Mouse (Mus musculus): Measurements from ENCODE around the gene Pld3. TPM values are rescaled to one million over a fixed set of nuclear protein-coding genes. Genes with fewer than 3 reads are reported as not detected.
A peak's percentile ranks its signal among the peaks of the same experiment; 100 is the strongest.

Gene Pld3
- polyA plus RNA-seq, 1 experiment from 2014 or later = 168 TPM

DNA sequence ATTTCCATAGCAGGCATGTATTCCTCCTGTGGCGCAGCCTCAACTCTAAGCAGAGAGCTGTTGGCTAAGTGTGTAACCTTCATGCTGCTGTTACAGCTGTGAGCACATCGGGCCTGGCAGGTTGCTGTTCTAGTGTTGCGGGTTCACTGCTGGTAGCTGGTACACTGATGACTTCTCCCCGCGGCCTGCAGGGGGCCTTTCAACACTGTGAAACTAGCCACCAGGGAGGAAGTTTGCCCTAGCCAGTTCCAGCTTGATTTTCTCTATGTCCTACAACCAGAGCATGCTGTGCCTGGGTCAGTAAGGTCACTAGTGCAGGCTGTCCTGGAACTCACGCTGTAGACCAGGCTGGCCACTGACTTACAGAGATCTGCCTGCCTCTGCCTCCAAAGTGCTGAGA lies 23.9 kb upstream of the Pld3 start:
- H3K36me3 ChIP-seq (ENCODE audit: control insufficient read depth, insufficient read depth, low read length) = peaks cover 54% of the 10 kb centered on the region
- H3K4me1 ChIP-seq (ENCODE audit: control insufficient read depth, insufficient read depth, low read length) = no peaks in the 10 kb centered on the region
- H3K4me3 ChIP-seq (ENCODE audit: low read depth, low read length) = no peak overlapping the region
- H3K4me2 ChIP-seq (ENCODE audit: low read depth, low read length) = no peak overlapping the region
- ATAC-seq (ENCODE audit: low read depth) = no peak
- no peak overlapping the region for H3K9ac ChIP-seq (replicated peaks; ENCODE audit: low read depth, low read length)
- H3K9me3 ChIP-seq (ENCODE audit: control insufficient read depth, low read length) = no peaks in the 10 kb centered on the region
- 69% methylated on average over 6 of the region's 6 CpGs for WGBS
- H3K27me3 ChIP-seq (ENCODE audit: control insufficient read depth, insufficient read depth, low read length) = no peaks in the 10 kb centered on the region
- no peak overlapping the region for H3K27ac ChIP-seq (ENCODE audit: low read depth, low read length)

DNA sequence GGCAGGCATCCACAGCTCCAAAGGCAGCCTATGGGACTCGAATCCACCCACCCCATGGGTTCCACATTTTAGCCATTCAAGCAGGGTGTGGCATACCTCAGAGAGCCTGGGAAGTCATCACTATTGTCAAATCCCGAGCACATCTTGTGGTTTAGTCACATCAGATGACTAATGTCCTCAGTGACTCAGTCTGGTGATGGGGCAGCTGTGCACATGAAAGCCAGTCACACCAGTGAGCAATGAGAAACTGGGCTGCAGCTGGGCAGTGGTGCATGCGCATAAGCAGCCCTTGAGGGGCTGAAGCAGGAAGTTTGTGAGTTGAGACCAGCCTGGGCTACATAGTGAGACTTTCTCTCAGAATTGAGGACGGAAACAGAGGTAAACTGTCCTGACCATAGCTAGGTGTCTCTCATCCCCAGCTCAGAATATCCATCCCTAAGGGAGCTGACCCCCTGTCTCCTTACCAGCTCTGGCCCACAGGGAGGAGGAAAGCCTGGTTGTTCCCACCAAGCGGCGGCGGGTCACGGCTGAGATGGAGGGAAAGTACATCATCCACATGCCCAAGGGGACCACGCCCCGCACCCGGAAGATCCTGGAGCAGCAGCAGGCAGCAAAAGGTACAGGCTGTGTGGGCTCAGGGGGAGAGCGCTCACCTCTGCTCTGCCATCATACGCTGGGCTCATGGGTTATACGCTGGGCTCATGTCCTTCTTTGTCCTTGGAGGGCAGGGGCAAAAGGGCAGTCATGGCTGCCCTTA lies 21.3 kb upstream of the Pld3 start:
- WGBS = 92% methylated on average over 14 of the region's 14 CpGs

DNA sequence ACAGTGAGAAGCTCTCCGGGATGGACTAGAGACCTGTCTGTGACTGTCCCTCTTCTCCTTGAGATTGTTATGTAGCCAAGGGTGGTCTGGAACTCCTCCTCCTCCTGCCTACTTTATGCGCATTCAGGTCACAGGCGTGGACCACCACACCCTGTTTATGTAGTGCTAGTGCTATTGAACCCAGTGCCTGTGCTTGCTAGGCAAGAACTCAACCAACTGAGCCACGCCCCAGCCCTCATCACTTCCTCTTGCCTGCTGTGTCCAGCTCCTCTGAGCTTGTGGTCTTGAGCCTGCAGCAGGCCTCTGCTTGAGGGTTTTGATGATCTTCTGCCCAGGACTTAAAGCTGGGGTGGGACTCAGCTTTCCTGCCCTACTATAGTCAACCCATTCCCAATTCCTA lies 19.1 kb upstream of the Pld3 start:
- WGBS = 92% methylated on average over 4 of the region's 4 CpGs
- H3K4me2 ChIP-seq (ENCODE audit: low read depth, low read length) = no peak overlapping the region
- H3K27me3 ChIP-seq (ENCODE audit: control insufficient read depth, insufficient read depth, low read length) = no peaks in the 10 kb centered on the region
- ATAC-seq (ENCODE audit: low read depth) = no peak
- H3K27ac ChIP-seq (ENCODE audit: low read depth, low read length) = no peak overlapping the region
- H3K36me3 ChIP-seq (ENCODE audit: control insufficient read depth, insufficient read depth, low read length) = peaks cover 37% of the 10 kb centered on the region
- no peaks in the 10 kb centered on the region for H3K4me1 ChIP-seq (ENCODE audit: control insufficient read depth, insufficient read depth, low read length)
- no peaks in the 10 kb centered on the region for H3K9me3 ChIP-seq (ENCODE audit: control insufficient read depth, low read length)
- no peak overlapping the region for H3K4me3 ChIP-seq (ENCODE audit: low read depth, low read length)
- no peak overlapping the region for H3K9ac ChIP-seq (replicated peaks; ENCODE audit: low read depth, low read length)

More for the DNA sequence above, 21.3 kb upstream of the Pld3 start:
- ATAC-seq (ENCODE audit: low read depth) = no peak
- H3K27ac ChIP-seq (ENCODE audit: low read depth, low read length) = no peak overlapping the region
- no peaks in the 10 kb centered on the region for H3K9me3 ChIP-seq (ENCODE audit: control insufficient read depth, low read length)
- H3K4me1 ChIP-seq (ENCODE audit: control insufficient read depth, insufficient read depth, low read length) = no peaks in the 10 kb centered on the region
- no peak overlapping the region for H3K4me3 ChIP-seq (ENCODE audit: low read depth, low read length)
- H3K9ac ChIP-seq (replicated peaks; ENCODE audit: low read depth, low read length) = no peak overlapping the region
- peaks cover 41% of the 10 kb centered on the region for H3K36me3 ChIP-seq (ENCODE audit: control insufficient read depth, insufficient read depth, low read length)
- H3K27me3 ChIP-seq (ENCODE audit: control insufficient read depth, insufficient read depth, low read length) = no peaks in the 10 kb centered on the region
- no peak overlapping the region for H3K4me2 ChIP-seq (ENCODE audit: low read depth, low read length)

DNA sequence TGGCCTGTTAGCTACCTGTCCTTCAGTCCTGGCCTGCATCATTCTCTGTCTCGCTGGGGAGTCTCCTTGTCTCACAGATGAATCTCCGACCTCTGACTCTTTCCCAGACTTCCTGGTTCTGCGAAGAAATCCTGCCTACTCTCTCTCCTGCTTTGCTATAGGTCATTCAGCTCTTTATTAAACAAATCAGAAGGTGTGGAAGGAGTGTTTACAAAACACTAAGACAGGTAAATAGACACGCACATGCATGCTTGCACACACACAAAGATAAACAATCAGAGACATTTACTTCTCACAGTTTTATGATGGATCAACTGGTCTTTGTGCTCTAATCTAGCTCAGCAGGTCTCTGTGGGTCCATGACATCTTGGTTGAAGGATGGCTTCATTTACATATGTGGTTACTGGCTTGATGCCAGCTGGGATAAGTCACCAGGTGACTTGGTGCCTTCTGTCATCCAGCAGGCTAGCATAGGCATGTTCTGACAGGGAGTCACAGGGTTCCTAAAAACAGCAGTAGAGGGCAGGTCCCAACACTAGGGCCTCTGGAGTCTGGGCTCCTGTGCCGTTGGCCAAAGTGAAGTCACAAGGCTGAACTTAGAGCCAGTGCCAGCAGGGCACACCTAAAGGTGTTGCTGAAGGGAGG lies 16.7 kb upstream of the Pld3 start:
- no peaks in the 10 kb centered on the region for H3K9me3 ChIP-seq (ENCODE audit: control insufficient read depth, low read length)
- no peak overlapping the region for H3K4me3 ChIP-seq (ENCODE audit: low read depth, low read length)
- H3K4me1 ChIP-seq (ENCODE audit: control insufficient read depth, insufficient read depth, low read length) = no peaks in the 10 kb centered on the region
- no peak for ATAC-seq (ENCODE audit: low read depth)
- H3K27me3 ChIP-seq (ENCODE audit: control insufficient read depth, insufficient read depth, low read length) = no peaks in the 10 kb centered on the region
- H3K36me3 ChIP-seq (ENCODE audit: control insufficient read depth, insufficient read depth, low read length) = peaks cover 45% of the 10 kb centered on the region
- no peak overlapping the region for H3K27ac ChIP-seq (ENCODE audit: low read depth, low read length)
- 86% methylated on average over 5 of the region's 5 CpGs for WGBS
- H3K9ac ChIP-seq (replicated peaks; ENCODE audit: low read depth, low read length) = no peak overlapping the region
- no peak overlapping the region for H3K4me2 ChIP-seq (ENCODE audit: low read depth, low read length)

DNA sequence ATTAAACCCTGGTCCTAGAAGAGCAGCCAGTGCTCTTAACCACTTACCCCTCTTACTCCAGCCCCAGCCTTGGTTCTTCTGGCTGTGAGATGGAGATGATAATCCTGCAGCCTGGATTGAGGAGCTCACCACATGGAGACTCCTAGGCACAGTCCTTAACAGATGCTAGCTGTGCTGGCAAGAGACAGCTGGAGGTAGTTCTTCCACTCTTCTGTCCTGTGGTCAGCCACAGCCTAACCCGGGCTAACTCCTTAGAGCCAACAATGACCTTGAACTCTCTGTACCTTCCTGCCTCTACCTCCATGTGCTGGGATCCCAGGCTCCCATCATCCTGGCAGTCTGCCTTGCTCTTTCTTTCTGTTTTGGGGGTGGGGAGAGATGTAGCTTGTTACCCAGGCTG lies 8.0 kb upstream of the Pld3 start:
- no peak overlapping the region for H3K4me2 ChIP-seq (ENCODE audit: low read depth, low read length)
- no peak for ATAC-seq (ENCODE audit: low read depth)
- no peak overlapping the region for H3K4me3 ChIP-seq (ENCODE audit: low read depth, low read length)
- H3K27ac ChIP-seq (ENCODE audit: low read depth, low read length) = no peak overlapping the region
- H3K9me3 ChIP-seq (ENCODE audit: control insufficient read depth, low read length) = no peaks in the 10 kb centered on the region
- H3K4me1 ChIP-seq (ENCODE audit: control insufficient read depth, insufficient read depth, low read length) = no peaks in the 10 kb centered on the region
- no peaks in the 10 kb centered on the region for H3K27me3 ChIP-seq (ENCODE audit: control insufficient read depth, insufficient read depth, low read length)
- WGBS = 100% methylated on average over 1 of the region's 1 CpGs
- no peak overlapping the region for H3K9ac ChIP-seq (replicated peaks; ENCODE audit: low read depth, low read length)
- peaks cover 26% of the 10 kb centered on the region for H3K36me3 ChIP-seq (ENCODE audit: control insufficient read depth, insufficient read depth, low read length)

DNA sequence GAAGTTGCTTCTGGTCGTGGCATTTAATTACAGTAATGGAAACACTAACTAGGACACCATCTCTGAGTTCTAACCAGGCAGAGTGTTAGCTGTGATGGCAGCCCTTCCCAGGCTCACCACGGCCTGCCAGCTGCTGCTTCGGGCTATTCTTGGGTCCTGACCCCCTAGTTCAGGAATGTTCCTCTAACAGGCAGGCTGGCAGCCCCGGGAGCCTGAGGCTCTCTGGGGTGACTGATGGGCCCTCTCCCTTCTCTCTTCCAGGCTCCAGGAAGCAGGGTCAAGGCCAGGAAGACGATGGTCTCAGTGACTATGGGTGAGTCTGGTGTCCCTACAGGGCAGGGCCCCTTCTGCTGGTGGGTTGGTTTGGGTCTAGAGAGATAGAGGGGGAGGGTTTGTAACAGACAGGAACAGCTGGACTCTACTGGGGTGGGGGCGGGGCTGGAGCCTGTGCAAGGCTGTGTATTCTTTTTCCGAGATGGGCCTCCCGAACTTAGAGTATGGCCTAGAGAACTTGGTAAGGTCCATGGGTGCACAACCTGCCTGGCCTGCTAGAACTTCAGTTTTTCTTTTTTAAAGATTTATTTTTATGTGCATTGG lies 7.4 kb upstream of the Pld3 start:
- whole genome bisulfite sequencing = 85% methylated on average over 8 of the region's 8 CpGs
- Histone ChIP-seq H3K4me1 (ENCODE audit: control insufficient read depth, insufficient read depth, low read length) (no peaks in the 10 kb centered on the region), H3K4me3 (ENCODE audit: low read depth, low read length) (no peak overlapping the region), H3K27me3 (ENCODE audit: control insufficient read depth, insufficient read depth, low read length) (no peaks in the 10 kb centered on the region), H3K4me2 (ENCODE audit: low read depth, low read length) (no peak overlapping the region), H3K36me3 (ENCODE audit: control insufficient read depth, insufficient read depth, low read length) (peaks cover 23% of the 10 kb centered on the region), H3K9me3 (ENCODE audit: control insufficient read depth, low read length) (no peaks in the 10 kb centered on the region), H3K9ac (replicated peaks; ENCODE audit: low read depth, low read length) (no peak overlapping the region), H3K27ac (ENCODE audit: low read depth, low read length) (no peak overlapping the region)
- no peak for ATAC-seq (ENCODE audit: low read depth)

DNA sequence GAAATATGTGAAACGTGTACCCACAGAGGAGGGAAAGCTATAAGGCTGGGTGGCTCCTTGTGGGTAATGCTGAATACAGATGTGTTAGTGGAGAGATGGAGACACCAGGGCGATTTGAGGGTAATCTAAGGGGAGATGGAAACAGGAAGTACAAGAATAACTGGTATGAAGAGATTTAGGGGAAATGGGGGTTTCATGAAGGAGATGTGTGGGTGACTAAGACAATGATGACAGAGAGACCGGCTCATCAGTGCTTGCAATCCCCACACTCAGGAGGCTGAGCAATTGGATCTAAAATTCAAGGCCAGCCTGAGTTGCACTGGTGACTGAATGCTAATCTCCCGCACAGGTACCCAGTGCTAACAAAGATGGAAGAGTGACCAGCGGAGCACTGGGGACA lies 948 bp downstream of the Pld3 start:
- peak overlapping the region; percentile 68; the same call in 1 of the 2 replicates for H3K4me2 ChIP-seq (ENCODE audit: low read depth, low read length)
- H3K4me1 ChIP-seq (ENCODE audit: control insufficient read depth, insufficient read depth, low read length) = peaks cover 7% of the 10 kb centered on the region; the same call in 1 of the 2 replicates
- H3K36me3 ChIP-seq (ENCODE audit: control insufficient read depth, insufficient read depth, low read length) = peaks cover 6% of the 10 kb centered on the region; the same call in 1 of the 2 replicates
- no peak for ATAC-seq (ENCODE audit: low read depth)
- H3K27ac ChIP-seq (ENCODE audit: low read depth, low read length) = no peak overlapping the region
- H3K4me3 ChIP-seq (ENCODE audit: low read depth, low read length) = peak overlapping the region; percentile 48
- H3K9ac ChIP-seq (replicated peaks; ENCODE audit: low read depth, low read length) = no peak overlapping the region
- H3K9me3 ChIP-seq (ENCODE audit: control insufficient read depth, low read length) = no peaks in the 10 kb centered on the region
- H3K27me3 ChIP-seq (ENCODE audit: control insufficient read depth, insufficient read depth, low read length) = no peaks in the 10 kb centered on the region
- WGBS = 60% methylated on average over 5 of the region's 5 CpGs

DNA sequence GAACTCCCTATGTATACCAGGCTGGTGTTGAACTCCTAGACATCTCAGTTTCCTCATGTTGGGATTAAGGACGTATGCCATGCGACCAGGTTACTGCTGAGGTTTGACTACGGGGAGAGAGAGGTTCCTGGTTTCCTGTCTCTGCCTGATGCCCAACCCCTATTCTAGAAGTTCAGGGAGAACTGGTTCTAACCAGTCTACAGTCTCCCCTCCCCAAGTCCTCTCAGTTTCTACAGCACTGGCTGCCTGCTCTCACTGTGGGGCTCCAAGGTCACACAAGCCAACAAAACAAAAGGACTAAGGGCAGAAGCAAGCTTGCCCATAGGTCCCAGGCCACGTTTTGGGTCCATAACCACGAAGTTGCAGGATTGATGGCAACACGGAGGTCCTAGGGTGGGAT lies 3.4 kb downstream of the Pld3 start:
- WGBS = 91% methylated on average over 6 of the region's 6 CpGs
- no peak overlapping the region for H3K27ac ChIP-seq (ENCODE audit: low read depth, low read length)
- H3K27me3 ChIP-seq (ENCODE audit: control insufficient read depth, insufficient read depth, low read length) = no peaks in the 10 kb centered on the region
- H3K9me3 ChIP-seq (ENCODE audit: control insufficient read depth, low read length) = no peaks in the 10 kb centered on the region
- H3K36me3 ChIP-seq (ENCODE audit: control insufficient read depth, insufficient read depth, low read length) = no peaks in the 10 kb centered on the region
- peaks cover 7% of the 10 kb centered on the region; the same call in 1 of the 2 replicates for H3K4me1 ChIP-seq (ENCODE audit: control insufficient read depth, insufficient read depth, low read length)
- H3K9ac ChIP-seq (replicated peaks; ENCODE audit: low read depth, low read length) = no peak overlapping the region
- no peak overlapping the region for H3K4me3 ChIP-seq (ENCODE audit: low read depth, low read length)
- no peak for ATAC-seq (ENCODE audit: low read depth)
- H3K4me2 ChIP-seq (ENCODE audit: low read depth, low read length) = no peak overlapping the region
